Mouse (Mus musculus) embryonic fibroblast, embryonic 13.5 days (primary cell): ENCODE measurements around the gene March4. TPM values are rescaled to one million over a fixed set of nuclear protein-coding genes. Genes with fewer than 3 reads are reported as not detected.

Source experiments
- H3K27ac ChIP-seq: 2 replicates; pipeline ENCODE4 v1.5.1; 2012; ENCODE audit warnings: low read length, control low read depth, inconsistent platforms; ENCODE audit not compliant: insufficient read depth
- H3K4me1 ChIP-seq: 2 replicates; pipeline ENCODE4 v1.6.1; 2011; ENCODE audit warnings: low read length; ENCODE audit not compliant: control insufficient read depth, insufficient read depth
- H3K4me3 ChIP-seq: 2 replicates; pipeline ENCODE4 v1.5.1; 2011; ENCODE audit warnings: mild to moderate bottlenecking, control low read depth, low read length; ENCODE audit not compliant: insufficient read depth
- CTCF ChIP-seq: IDR thresholded peaks from 2 replicates; pipeline ENCODE4 v1.5.1; 2011; ENCODE audit warnings: mild to moderate bottlenecking, control low read depth, low read length, moderate library complexity, borderline replicate concordance; ENCODE audit not compliant: insufficient read depth
- POLR2A ChIP-seq: IDR thresholded peaks from 2 replicates; pipeline ENCODE4 v1.6.1; 2011; ENCODE audit warnings: low read depth, mild to moderate bottlenecking, control low read depth, low read length, moderate library complexity
- polyA plus RNA-seq: library from polyadenylated mRNA; stranded (reverse); fragments of >200 nt; gene quantifications from 2 replicates; pipeline ENCODE4 v1.2.4, GENCODE M21; 2011; ENCODE audit warnings: low read depth; ENCODE audit not compliant: missing spikeins, insufficient read length

Gene March4
- polyA plus RNA-seq: 0.11 TPM in 1 of 2 replicates, not detected in the other

DNA sequence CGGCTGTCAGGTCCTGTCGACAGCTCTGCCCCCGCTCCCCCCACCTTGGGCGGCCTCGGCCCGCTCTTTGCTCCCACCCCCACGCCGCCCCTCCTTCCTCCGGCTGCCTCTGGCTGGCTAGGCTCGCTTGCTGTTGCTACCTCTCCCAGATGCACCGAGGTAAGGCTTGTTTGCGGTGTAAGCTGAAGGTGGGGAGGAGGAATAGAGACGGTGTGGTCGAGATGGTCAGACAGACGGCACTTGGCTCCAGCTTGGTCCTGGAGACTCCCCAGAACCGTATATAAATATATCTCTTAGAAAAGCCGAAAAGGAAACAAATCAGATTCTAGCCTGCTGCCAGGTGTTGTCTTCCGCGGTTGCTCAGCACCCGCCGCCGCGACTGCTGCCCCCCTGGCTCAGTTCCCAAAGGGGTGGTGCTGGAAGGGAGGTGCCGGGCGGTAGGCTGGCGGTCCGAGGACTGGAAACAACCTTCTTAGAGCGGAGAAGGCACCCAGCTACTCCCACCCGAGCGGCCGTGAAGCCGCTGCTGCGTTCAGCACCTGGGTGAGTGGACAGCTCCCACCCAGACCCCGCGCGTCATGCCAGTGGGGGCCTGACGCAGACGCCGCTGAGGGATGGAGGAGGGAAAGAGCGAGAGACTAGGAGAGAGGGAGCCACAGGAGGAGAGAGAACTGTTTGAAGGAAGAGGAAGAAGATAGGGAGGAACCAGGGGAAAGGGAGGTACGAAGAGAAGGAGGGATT, at the start of gene March4:
Gene March4 (minus strand): TSS at position 320 of the 741 bp plus-strand sequence.
- TF ChIP-seq POLR2A (no peak), CTCF (no peak)
- Histone ChIP-seq H3K27ac (no peak within 1 kb of the TSS), H3K4me3 (no peak within 1 kb of the TSS), H3K4me1 (no peaks in the 10 kb centered on the region)

DNA sequence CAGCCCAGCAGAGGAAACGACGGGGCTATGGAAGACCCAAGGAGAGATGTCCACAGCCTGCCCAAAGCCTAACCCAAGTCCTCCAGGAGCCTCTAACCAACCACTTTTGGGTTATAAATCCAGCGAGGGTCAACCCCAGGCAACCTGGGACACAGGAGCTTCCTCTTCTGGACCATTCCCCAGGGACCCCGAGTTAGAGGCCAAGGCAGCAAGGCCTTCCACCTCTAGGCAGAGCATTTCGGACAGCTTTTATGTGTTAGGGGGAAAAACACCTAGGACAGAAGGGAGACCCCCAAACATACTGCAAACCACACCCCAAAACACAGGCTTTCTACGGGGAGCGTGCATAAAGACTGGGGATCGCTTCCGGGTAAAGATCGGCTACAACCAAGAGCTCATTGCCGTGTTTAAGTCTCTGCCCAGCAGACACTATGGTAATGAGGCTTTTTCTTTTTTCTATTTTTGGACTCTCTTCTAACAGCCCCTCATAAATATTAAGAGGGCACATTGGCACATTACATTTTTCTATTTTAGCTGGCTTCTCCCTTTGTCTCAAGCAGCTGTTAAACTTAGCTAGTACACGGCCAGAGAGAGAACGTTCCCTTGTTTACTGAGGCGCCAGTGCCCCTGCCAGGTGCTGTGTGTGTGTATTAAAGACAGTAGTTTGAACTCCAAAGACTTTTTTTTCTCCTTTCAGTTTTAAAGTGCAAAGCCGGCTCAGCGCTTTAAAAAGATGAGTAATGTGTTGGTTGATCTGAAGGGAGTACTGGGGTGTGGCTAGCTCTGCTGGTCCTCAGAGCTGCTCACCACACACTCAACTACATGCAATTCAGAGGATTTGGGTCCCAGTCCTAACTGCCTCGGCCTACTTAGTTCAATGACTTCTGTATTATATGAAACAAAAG, 49.5 kb upstream of the March4 start:
- no peak for TF ChIP-seq CTCF
- TF ChIP-seq POLR2A: no peak
- Histone ChIP-seq H3K4me3 (no peak overlapping the region), H3K4me1 (no peaks in the 10 kb centered on the region), H3K27ac (no peak overlapping the region)

DNA sequence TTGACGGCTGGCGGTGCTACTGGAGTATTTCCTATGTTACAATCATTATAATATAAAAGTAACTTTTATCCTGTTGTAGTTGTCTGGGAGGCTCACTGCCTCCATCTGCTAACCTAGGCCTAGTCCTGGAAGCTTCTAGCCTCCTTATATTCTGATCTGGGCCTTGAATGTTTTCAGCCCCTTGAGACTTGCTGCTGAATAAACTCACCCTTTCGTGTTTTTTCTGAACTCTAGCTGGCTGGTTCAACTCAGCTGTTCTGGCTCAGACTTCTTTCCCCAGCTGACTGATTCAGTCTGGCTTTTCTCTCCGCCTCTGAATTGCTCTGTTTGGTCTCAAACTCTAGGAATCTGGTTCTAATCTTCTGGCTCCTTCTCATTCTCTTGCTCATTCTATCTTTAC, 47.2 kb upstream of the March4 start:
- peak overlapping the region; percentile 47; the same call in 1 of the 2 replicates for H3K27ac ChIP-seq
- peak overlapping the region; percentile 89 for H3K4me3 ChIP-seq

DNA sequence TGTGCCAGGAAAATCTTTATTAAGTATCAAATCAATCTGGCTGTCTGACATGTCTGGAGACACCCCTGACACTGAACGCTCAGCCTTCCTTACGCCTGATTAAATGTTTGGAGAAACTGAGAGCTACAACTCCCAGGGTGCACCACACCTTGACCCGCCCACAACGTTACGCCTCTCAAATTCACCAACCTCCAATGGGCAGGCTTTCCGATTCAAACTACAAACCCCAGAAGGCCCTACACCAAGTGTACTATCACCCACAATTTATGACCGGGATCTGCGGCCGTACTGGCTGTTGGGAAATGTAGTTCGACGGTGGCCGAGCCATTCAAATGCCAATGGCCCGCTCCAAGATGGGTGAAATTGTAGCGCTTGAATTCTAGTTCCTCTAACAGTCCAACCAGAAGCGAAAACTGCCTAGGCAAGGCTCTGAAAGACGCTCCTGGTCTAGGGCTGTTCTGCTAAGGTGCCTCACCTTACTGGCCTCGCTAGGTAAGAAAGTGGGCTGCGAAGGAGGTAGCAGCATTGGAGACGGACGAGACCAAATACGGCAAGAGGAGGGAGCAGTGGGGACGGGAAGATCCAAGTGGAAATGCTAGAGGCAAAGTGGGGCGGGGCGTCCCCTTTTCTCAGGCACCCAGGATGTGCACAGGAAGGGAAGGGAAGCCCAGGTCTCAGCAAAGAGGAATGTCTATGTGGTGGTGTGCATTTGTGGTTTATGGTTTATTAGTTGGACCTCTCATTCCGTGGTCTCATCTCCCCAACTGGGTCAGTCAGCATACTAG, 46.4 kb upstream of the March4 start, which contains the start of gene Smarcal1:
Gene Smarcal1 (plus strand): TSS at position 305 of the 785 bp plus-strand sequence.
- no peaks in the 10 kb centered on the region for H3K4me1 ChIP-seq
- peak within 1 kb of the TSS; percentile 89 for H3K4me3 ChIP-seq
- TF ChIP-seq POLR2A: peak; percentile 96
- TF ChIP-seq CTCF: no peak
- peak within 1 kb of the TSS; percentile 80 for H3K27ac ChIP-seq

More for the DNA sequence above, 47.2 kb upstream of the March4 start:
- TF ChIP-seq CTCF: no peak
- TF ChIP-seq POLR2A: no peak
- H3K4me1 ChIP-seq: no peaks in the 10 kb centered on the region

DNA sequence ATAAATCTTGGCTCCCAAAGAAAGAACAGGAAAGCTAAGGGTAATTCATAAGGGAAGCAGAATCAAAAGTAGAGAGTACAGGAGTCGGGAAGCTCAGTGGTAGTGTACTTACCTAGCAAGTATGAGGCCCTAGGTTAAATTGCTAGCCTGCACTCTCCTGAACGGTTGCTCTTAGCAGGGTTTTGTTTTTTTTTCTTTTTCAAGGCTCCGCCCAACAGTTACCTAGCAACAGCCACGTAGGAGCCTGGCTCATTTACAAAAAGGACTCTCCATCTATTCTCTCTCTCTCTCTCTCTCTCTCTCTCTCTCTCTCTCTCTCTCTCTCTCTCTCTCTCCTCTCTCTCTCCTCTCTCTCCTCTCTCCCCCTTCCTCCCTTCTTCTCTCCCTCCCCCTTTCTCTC, 42.1 kb upstream of the March4 start:
- H3K4me3 ChIP-seq: no peak overlapping the region
- no peaks in the 10 kb centered on the region for H3K4me1 ChIP-seq
- no peak overlapping the region for H3K27ac ChIP-seq
- TF ChIP-seq POLR2A (no peak), CTCF (no peak)

DNA sequence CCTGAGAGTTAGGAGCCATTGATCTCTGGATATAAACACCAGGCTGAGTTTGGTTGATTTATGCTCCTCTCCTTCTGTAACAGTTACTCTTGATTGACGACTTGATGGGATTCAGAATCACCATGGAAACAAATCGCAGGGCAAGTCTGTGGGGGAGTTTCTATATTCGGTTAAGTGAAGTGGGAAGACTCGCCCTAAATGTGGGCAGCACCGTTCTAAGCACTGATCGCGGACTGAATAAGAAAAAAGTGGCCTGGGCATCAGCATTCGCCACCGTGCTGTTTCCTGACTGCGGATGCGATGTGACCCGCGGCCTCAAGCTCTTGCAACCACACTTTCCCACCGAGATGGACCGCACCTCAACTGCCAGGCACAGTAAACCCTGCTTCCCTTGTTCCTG, 41.6 kb upstream of the March4 start:
- no peak for TF ChIP-seq CTCF
- TF ChIP-seq POLR2A: no peak
- Histone ChIP-seq H3K27ac (no peak overlapping the region), H3K4me3 (no peak overlapping the region), H3K4me1 (no peaks in the 10 kb centered on the region)

DNA sequence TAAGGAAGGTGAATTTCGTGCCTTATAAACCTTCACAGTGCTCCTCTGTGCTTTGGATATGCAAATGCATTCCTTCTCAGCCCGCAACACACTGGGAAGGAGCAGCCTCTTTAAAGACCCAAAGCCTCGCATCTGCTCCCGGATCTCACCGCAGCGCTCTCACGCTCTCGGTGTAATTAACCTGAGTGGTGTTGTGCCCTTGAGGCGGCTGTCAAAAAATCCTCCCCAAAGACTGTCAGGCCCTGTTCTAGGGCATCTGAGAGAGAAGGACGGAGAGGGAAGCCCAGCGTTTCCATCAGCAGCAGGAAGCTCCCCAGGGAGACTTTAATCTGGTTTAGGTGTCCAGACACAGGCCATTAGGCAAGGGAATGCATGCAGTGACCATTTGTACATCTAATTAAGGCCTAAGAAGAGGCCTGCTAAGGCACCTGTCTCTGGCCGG, 40.8 kb upstream of the March4 start:
- no peak overlapping the region for H3K27ac ChIP-seq
- TF ChIP-seq POLR2A (no peak), CTCF (no peak)
- no peak overlapping the region for H3K4me3 ChIP-seq
- no peaks in the 10 kb centered on the region for H3K4me1 ChIP-seq

DNA sequence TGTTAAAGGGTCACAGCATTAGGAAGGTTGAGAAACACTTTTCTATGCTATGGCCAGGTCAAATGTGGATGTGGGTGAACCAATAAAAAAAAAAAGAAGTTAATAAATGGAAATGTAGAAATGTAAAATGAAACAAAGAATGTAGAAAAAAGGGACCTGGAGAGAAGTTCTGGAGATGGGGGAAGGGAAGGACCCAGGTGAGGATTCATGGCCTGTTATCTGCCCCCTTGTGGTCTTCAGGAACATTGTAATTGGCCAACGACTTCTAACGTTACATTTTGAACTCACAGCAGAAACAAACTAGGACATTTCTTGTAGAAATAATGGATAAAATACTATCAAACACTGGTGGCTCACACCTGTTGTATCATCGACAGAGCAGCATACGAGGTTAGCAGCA, 38.4 kb upstream of the March4 start:
- no peak overlapping the region for H3K4me3 ChIP-seq
- no peaks in the 10 kb centered on the region for H3K4me1 ChIP-seq
- no peak for TF ChIP-seq CTCF
- no peak for TF ChIP-seq POLR2A
- H3K27ac ChIP-seq: no peak overlapping the region

DNA sequence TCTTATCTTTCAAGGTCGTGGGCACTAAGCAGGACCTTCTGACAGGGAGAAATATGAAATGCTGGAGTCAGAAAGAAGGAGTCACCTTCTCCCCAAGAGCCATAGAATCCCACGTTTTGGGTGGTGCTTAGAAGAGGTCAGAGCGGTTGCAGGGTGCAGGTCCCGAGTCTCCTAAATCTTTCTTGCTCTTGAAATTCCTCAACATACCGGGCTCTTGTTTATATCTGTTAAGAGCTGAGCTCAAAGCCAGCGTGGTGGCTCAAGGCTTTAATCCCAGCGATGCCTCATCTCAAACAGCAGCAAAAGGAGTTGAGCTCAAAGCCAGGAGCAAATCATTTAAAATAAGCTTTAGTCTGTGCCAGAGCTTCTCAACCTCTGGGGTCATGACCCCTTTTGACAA, 37.9 kb upstream of the March4 start:
- Histone ChIP-seq H3K27ac (no peak overlapping the region), H3K4me3 (no peak overlapping the region), H3K4me1 (no peaks in the 10 kb centered on the region)
- TF ChIP-seq CTCF (no peak), POLR2A (no peak)

DNA sequence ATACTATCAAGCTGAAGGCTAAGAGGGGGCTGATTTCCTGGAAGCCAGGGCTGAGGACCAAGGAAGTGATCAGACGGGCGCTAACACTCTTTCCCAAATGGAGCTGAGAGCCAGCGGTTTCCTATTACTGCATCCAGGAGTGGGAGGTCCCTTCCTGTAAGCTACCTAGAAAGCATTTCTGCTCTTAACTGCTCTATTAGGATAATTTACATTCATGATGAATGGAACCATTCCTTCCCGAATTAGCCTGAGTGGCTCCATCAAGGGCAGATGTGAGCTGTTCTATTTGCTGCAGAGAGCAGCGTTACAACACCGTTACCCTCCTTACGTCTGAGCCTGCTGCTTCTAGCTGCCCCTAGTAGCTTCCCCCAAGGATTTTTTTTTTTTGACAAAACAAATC, 37.3 kb upstream of the March4 start:
- Histone ChIP-seq H3K4me3 (no peak overlapping the region), H3K4me1 (no peaks in the 10 kb centered on the region), H3K27ac (no peak overlapping the region)
- TF ChIP-seq POLR2A: no peak
- no peak for TF ChIP-seq CTCF
